Mouse (Mus musculus) limb, embryonic 11.5 days (tissue): Measurements from ENCODE around the gene Atf7ip2. TPM values are rescaled to one million over a fixed set of nuclear protein-coding genes. Genes with fewer than 3 reads are reported as not detected.

Source experiments
- ATAC-seq: fragments of 200-750 bp; cut with Nextera tagmentation; 2 replicates; pipeline ENCODE4 v1.8.0; 2017; ENCODE audit warnings: low read depth; ENCODE audit not compliant: insufficient number of reproducible peaks, low FRiP score, low TSS enrichment
- DNase-seq: peaks from one replicate; pipeline ENCODE4 v3.0.0-alpha.2; 2015; ENCODE audit warnings: low spot score
- H3K27ac ChIP-seq: fragments of 300-500 bp; sonication (generic); replicated peaks from 2 replicates; pipeline ENCODE4 v1.5.1; 2014; ENCODE audit warnings: low read depth, mild to moderate bottlenecking, low read length
- H3K27me3 ChIP-seq: fragments of 300-500 bp; sonication (generic); 2 replicates; pipeline ENCODE4 v1.6.1; 2014; ENCODE audit warnings: mild to moderate bottlenecking, low read length, mixed read lengths; ENCODE audit not compliant: control insufficient read depth, insufficient read depth
- H3K36me3 ChIP-seq: fragments of 300-500 bp; sonication (generic); 2 replicates; pipeline ENCODE4 v1.6.1; 2014; ENCODE audit warnings: mild to moderate bottlenecking, low read length, moderate library complexity, mixed read lengths; ENCODE audit not compliant: control insufficient read depth, insufficient read depth
- H3K4me1 ChIP-seq: fragments of 300-500 bp; sonication (generic); 2 replicates; pipeline ENCODE4 v1.6.1; 2014; ENCODE audit warnings: low read length, mixed read lengths; ENCODE audit not compliant: control insufficient read depth, insufficient read depth
- H3K4me2 ChIP-seq: fragments of 300-500 bp; sonication (generic); 2 replicates; pipeline ENCODE4 v1.6.1; 2014; ENCODE audit warnings: low read depth, mild to moderate bottlenecking, moderate library complexity; ENCODE audit not compliant: severe bottlenecking
- H3K4me3 ChIP-seq: fragments of 300-500 bp; sonication (generic); 2 replicates; pipeline ENCODE4 v1.5.1; 2014; ENCODE audit warnings: low read depth, low read length
- H3K9ac ChIP-seq: fragments of 300-500 bp; sonication (generic); 2 replicates; pipeline ENCODE4 v1.6.1; 2014; ENCODE audit warnings: mild to moderate bottlenecking, low read length
- H3K9me3 ChIP-seq: fragments of 300-500 bp; sonication (generic); 2 replicates; pipeline ENCODE4 v1.6.1; 2016; ENCODE audit warnings: low read length; ENCODE audit not compliant: control insufficient read depth
- WGBS: fragments of 180-500 bp; shearing (Covaris S2); extraction: QIAGEN DNeasy Blood & Tissue Kit; methylation state at CpG from one replicate; pipeline ENCODE4 v1.1.7; 2014; 5-methylcytosine and 5-hydroxymethylcytosine counted together
- polyA plus RNA-seq: library from polyadenylated mRNA; unstranded; fragments of >200 nt; fragmentation: Nextera tagmentation; extraction: Ambion mirVana; gene quantifications from 2 replicates; pipeline ENCODE4 v1.2.1, GENCODE M21; 2014

Atf7ip2 gene
- polyA plus RNA-seq, 1 experiment from 2014 or later, result 3.3 TPM

GRCm38 (mm10) chr16:10280286-10280951 is 87.9 kb downstream of the Atf7ip2 start:
- H3K4me2 ChIP-seq, result no peak overlapping the region
- H3K9ac ChIP-seq, result no peak overlapping the region
- no peak overlapping the region for H3K4me3 ChIP-seq
- no peaks in the 10 kb centered on the region for H3K27me3 ChIP-seq
- no peaks in the 10 kb centered on the region for H3K36me3 ChIP-seq
- no peak overlapping the region for H3K27ac ChIP-seq
- DNase-seq, result peak; percentile 87
- peaks cover 3% of the 10 kb centered on the region; the same call in 1 of the 2 replicates for H3K4me1 ChIP-seq
- H3K9me3 ChIP-seq, result no peaks in the 10 kb centered on the region
- ATAC-seq, result 0 out of 2 replicates have a peak, but pooled peaks have one; percentile 21
- 49% methylated on average over 12 of the region's 12 CpGs for WGBS

GRCm38 (mm10) chr16:10281890-10282289 is 89.4 kb downstream of the Atf7ip2 start:
- no peaks in the 10 kb centered on the region for H3K36me3 ChIP-seq
- no peak overlapping the region for H3K4me2 ChIP-seq
- 79% methylated on average over 3 of the region's 3 CpGs for WGBS
- no peak overlapping the region for H3K27ac ChIP-seq
- ATAC-seq (no peak), DNase-seq (no peak)
- peaks cover 13% of the 10 kb centered on the region for H3K4me1 ChIP-seq
- H3K27me3 ChIP-seq, result no peaks in the 10 kb centered on the region
- H3K9me3 ChIP-seq, result no peaks in the 10 kb centered on the region
- no peak overlapping the region for H3K9ac ChIP-seq
- H3K4me3 ChIP-seq, result no peak overlapping the region

GRCm38 (mm10) chr16:10286513-10287268 is 94.2 kb downstream of the Atf7ip2 start:
- no peaks in the 10 kb centered on the region for H3K36me3 ChIP-seq
- H3K4me1 ChIP-seq, result peaks cover 13% of the 10 kb centered on the region
- no peak overlapping the region for H3K27ac ChIP-seq
- H3K4me2 ChIP-seq, result no peak overlapping the region
- H3K4me3 ChIP-seq, result no peak overlapping the region
- DNase-seq (no peak), ATAC-seq (no peak)
- no peaks in the 10 kb centered on the region for H3K27me3 ChIP-seq
- no peak overlapping the region for H3K9ac ChIP-seq
- no peaks in the 10 kb centered on the region for H3K9me3 ChIP-seq
- whole genome bisulfite sequencing, result 77% methylated on average over 9 of the region's 9 CpGs

- Histone ChIP-seq H3K9ac (no peak overlapping the region), H3K4me2 (no peak overlapping the region), H3K27ac (no peak overlapping the region), H3K27me3 (no peaks in the 10 kb centered on the region), H3K4me1 (peaks cover 13% of the 10 kb centered on the region), H3K4me3 (no peak overlapping the region), H3K9me3 (no peaks in the 10 kb centered on the region), H3K36me3 (no peaks in the 10 kb centered on the region)
- WGBS, result 82% methylated on average over 6 of the region's 6 CpGs
- DNase-seq, result no peak
- no peak for ATAC-seq
Observed at GRCm38 (mm10) chr16:10288115-10288514, 95.6 kb downstream of the Atf7ip2 start.

- no peaks in the 10 kb centered on the region for H3K27me3 ChIP-seq
- ATAC-seq, result no peak
- H3K36me3 ChIP-seq, result no peaks in the 10 kb centered on the region
- no peak overlapping the region for H3K4me3 ChIP-seq
- no peak overlapping the region for H3K27ac ChIP-seq
- no peak overlapping the region for H3K9ac ChIP-seq
- peaks cover 4% of the 10 kb centered on the region for H3K9me3 ChIP-seq
- no peak for DNase-seq
- no peaks in the 10 kb centered on the region for H3K4me1 ChIP-seq
- H3K4me2 ChIP-seq, result no peak overlapping the region
- WGBS, result 89% methylated on average over 10 of the region's 10 CpGs
Observed at GRCm38 (mm10) chr16:10297696-10298644, 105.5 kb downstream of the Atf7ip2 start.

GRCm38 (mm10) chr16:10299637-10300036 is 107.1 kb downstream of the Atf7ip2 start:
- no peaks in the 10 kb centered on the region for H3K4me1 ChIP-seq
- H3K9ac ChIP-seq, result no peak overlapping the region
- no peaks in the 10 kb centered on the region for H3K27me3 ChIP-seq
- H3K4me2 ChIP-seq, result no peak overlapping the region
- ATAC-seq (no peak), DNase-seq (no peak)
- 25% methylated on average over 8 of the region's 8 CpGs for WGBS
- no peaks in the 10 kb centered on the region for H3K36me3 ChIP-seq
- no peak overlapping the region for H3K27ac ChIP-seq
- no peak overlapping the region for H3K4me3 ChIP-seq
- peaks cover 4% of the 10 kb centered on the region for H3K9me3 ChIP-seq

GRCm38 (mm10) chr16:10300231-10301186 is 108.0 kb downstream of the Atf7ip2 start:
- peaks cover 4% of the 10 kb centered on the region for H3K9me3 ChIP-seq
- no peaks in the 10 kb centered on the region for H3K27me3 ChIP-seq
- H3K4me1 ChIP-seq, result no peaks in the 10 kb centered on the region
- no peak overlapping the region for H3K9ac ChIP-seq
- no peak overlapping the region for H3K4me3 ChIP-seq
- ATAC-seq, result no peak
- DNase-seq, result no peak
- 72% methylated on average over 3 of the region's 3 CpGs for WGBS
- no peak overlapping the region for H3K27ac ChIP-seq
- no peak overlapping the region for H3K4me2 ChIP-seq
- H3K36me3 ChIP-seq, result no peaks in the 10 kb centered on the region
